Mouse (Mus musculus) cerebellum, postnatal 14 days (tissue): Measurements from ENCODE around the gene Psma6.

Experiments
- DNase-seq, 2 experiments: peaks; one replicate each; pipeline ENCODE4 v3.0.0; 2021; ENCODE audit warnings: mixed read lengths in 2 of 2

Gene Psma6

DNA sequence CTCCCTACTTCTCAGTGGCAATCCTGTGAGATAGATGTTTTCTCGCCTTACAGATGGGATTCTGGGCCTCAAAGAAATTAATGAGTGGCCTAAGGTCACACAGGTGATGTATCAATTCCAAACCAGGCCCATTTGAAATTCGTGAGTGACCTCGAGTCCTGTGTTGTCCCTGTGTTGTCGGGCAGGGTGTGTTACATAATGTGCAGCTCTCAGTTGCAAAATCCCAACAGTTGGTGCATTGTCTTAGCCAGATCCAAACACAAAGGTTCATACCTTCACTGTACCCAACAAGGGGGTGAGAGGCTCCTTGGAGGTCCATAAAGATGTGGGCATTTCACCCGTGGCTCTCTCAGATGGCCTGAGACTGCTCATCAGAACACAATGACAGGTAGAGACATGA, 56.4 kb downstream of the Psma6 start:
- DNase-seq: no peak

DNA sequence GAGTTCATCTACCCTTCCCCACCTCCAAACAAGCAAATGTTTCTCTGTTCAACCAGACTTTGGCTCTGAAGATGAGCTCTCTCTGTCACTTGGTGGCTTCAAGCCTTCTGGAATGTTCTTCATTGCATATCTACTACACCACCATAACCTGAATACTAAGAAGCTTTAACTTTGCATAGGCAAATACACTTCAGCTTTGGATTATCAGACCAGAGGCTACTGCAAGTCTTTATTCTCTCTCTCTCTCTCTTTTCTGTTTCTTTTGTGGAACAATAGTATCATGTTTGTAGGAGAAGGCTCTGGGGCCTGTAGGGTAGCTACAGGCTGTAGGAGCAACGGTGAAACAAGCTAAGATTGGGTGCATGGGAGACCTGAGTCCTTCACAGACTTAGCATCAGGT, 58.2 kb downstream of the Psma6 start:
- DNase-seq: no peak

DNA sequence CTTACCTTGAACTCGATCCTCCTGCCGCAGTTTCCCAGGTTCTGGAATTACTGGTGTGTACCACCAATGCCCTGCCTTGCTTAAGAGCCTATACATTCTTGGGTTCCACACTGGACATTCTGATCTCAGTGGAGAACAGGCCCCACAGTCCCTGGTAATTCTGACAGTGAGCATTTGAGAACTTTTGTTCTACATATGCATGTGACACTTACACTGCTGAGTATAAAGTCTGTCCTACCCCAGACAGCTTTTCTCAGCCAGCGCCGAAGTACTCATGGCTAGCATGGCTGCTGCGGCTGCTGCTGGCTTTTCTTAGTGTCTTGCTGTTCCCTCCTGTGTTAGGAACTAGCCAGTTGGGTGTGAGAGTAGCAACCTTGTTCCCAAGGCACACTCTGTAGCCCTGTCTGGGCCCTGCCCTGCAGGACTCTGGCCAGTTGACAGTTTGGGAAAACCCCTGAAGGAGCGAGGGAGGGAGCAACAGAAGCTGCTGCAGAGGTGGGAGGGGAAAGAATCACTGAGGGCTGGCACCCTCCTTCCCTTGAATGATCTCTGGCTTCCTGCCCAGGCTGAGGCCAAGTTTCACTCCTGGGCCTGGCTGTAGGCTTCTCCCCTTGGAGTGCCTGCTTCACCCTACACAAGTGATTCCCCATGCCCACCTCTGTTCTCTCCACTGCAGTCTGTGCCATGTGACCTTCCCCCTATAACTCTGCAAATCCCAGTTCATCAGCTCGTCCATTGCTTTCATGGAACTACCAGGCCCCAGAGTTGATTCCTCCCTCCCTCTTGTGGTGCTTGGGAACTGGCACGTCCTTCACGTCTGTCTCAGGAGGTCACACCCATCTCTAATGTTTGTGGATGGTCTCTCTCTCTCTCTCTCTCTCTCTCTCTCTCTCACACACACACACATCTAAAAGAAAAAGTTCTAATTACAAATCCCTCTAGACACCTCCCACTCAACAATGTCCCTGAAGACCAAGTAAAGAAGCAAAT, 59.1 kb downstream of the Psma6 start:
- peak; percentile 49 to 63 for DNase-seq

DNA sequence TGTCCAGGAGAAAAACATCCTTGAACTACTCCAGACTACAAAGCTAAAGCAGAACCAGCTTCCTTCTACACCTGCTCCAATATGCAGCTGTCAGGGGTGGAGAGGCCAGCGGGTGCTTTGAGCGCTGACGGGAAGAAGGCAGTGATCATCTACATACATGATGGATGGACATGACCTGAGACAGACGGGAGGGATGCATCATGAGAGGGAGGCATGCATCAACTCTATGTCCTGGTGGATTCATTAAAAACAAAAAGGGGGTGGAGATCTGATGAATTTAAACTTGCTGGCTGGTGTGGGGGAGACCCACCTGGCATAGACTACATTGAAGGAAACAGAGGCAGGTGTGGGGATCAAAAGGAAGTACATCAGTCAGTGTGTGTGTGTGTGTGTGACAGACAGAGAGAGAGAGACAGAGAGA, 60.0 kb downstream of the Psma6 start:
- DNase-seq: no peak

DNA sequence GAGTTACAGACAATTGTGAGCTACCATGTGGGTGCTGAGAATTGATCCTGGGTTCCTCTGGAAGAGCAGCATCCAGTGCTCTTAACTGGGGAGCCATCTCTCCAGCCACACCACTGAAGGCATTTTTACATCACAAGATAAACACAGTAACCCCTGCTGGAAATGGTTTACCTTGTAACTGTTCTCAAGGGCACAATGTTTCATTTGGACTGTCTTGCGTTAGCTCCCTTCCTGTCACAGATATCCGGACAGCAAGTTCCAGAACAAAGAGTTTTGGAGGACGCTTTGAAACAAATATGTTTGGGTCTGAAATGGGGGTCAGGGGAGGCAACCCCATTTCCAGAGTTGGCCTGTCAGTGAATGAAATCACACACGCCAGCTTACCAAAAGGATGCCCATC, 61.6 kb downstream of the Psma6 start:
- no peak for DNase-seq

DNA sequence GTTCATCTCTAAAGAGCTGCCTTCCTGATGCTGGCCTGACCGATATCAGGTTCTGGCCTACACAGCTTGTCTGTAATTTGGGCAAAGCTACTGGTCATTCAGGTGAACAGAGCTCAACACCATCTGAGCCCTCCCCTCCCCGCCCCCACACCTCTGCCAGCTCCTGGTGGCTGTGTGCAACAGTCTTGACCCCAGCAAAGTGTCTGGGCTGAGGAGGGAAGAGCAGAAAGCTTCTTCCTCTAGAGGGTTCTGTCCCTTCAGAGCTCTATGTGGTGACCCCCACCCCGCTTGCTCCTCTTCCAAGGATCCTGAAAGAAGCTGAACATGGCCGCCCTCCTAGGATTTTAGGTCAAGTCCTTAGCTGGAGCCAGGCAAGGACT, 62.3 kb downstream of the Psma6 start:
- DNase-seq: peak in 1 of 2 experiments; percentile 52

DNA sequence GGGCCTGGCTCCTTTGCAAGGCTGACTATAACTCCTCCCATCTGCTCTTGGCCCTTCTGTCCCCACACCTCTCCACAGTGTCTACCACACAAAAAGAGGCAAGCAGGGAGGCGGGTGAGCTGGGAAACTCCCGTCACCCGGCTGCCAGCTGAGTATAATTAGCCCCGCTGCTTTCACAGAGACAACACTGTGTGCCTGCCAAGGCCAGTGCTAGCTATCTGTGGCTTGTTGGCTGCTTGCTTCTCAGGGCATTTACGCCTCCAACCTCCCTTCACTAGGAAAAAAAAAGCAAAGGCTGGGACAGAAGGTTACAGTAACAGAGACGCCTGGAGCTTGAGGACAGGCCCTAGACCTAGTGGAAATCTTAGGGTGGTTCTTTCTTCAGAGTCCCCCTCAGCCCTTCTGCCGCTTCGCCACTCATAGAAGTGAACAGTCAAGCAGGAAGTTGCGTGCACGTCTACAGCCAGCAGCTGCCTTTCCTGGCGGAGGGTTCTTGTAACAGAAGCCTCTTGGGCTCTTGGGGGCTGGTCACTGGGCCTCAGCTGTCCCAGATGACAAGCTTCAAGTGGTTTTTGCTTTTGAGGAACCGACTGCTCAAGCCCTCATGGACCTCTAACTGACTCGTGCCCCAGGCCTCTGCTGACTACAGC, 62.8 kb downstream of the Psma6 start:
- peak; percentile 83 for DNase-seq

DNA sequence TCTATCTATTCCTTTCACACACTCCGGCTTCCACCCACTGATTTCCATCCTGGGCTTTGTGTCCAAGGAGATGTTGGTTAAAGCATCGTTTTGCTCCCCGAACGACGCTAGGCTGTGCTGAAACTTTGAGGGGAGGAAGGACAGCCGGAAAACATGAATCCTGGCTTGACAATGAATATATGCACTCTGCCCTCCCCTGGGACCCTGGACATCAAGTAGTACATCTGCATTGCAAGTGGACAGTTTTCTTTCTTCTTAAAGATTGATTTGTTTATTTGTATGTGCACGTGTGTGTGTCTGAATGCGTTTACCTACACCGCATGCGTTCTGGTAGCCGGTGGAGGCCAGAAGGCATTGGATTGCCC, 63.4 kb downstream of the Psma6 start:
- no peak for DNase-seq

DNA sequence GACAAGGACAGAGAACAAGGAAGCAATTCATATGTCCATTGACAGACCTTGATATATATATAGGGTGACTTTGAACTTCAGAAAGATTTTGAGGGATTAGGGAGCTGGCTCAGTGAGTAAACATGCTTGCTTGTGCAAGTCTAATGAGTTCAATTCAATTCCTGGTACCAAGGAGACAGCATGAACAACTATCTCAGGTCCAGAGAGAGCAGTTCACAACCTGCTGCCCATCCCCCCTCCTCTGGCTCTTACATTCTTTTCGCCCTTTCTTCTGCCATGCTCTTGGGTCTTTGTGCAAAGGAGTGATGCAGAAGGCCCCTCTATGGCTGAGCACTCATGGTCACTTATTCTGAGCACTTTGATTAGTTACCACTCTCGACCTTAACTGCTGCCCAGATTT, 64.4 kb downstream of the Psma6 start:
- DNase-seq: peak in 1 of 2 experiments; percentile 42

DNA sequence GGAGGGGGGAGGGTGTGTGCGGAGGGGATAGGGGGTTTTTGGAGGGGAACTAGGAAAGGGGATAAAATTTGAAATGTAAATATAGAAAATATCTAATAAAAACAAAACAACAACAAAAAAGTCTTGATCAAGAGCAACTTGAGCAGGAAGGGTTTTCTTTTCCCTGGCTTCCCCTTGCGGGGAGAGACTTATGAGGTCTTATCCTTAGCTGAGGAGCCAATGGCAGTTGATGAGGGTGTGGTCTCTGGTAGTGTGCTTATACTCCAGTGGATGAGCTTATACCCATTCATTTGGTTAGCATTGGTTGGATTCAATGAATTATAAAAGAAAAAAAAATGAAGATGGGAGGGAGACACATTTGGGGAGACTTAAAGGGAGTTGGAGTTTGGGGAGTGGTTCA, 65.0 kb downstream of the Psma6 start:
- DNase-seq: no peak

DNA sequence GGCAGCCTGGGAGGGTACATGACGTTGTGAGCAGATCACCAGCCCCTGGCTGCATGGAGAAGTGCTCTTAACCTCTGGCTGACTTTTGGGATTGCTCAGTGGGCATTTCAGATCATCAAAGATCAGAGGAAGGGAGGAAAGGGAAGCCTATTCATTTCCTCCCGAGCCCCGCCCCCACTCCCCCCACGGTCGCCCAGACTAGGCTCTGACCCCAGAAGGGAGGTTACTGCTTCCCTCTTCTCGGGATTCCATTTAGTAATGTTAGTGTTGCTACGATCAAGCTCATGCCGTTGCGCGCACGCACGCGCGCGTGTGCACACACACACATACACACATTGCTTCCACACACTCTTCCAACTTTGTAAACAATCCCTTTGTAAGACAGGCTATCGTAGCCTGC, 66.4 kb downstream of the Psma6 start:
- DNase-seq: no peak

DNA sequence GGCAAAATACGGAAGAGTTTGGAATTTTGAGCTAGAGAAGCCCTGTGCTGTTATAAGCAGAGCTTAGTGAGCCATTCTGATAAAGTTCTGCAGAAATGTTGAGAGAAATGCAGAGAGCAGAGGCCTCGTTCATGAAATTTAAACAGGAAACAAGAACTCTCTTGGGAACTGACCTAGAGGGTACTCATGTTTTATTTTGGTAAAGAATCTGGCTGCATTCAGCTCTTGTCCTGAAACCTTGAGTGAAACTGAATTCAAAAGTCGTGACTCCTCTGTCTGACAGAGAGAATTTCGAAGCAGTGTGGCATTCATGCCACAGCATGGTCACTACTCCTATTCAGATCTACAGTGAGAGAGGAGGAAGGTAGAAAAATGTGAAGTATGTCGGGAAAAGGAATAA, 68.8 kb downstream of the Psma6 start:
- DNase-seq: no peak

DNA sequence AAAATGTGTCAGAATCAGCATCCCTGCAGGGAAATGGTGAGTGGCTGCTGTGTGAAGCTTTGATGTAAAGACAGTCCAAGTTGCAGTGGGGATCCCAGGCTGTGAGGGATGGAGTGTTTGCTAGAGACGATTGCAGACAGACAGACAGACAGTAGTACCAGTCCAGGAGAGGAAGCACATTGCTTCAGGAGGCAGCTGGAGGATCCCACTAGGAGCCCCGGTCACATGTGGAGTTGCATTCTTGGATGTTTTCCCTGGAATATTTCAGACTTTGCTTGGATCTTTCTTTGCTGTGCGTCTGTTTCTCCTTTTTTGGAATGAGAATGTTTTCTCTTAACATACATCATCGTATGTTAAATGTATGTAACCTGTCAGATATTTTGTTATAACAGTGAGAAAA, 69.9 kb downstream of the Psma6 start:
- DNase-seq: no peak

DNA sequence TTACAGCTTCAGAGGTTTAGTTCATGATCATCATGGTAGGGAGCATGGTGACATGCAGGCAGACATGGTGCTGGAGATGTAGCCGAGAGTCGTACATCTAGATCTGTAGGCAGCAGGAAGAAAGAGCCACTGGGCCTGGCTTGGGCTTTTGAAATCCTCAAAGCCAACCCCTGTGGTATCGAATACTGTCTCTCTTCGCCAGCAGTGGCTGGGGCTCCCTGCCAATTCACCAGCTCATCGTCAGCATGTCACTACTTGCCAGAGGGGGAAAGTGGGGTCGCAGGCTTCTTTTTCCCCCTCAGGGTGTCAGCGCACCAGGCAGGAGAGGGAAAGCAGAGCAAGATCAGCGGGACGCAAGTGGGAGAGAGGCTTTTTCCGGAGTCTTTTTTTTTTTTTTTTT, 71.2 kb downstream of the Psma6 start:
- DNase-seq: peak; percentile 43 to 58

DNA sequence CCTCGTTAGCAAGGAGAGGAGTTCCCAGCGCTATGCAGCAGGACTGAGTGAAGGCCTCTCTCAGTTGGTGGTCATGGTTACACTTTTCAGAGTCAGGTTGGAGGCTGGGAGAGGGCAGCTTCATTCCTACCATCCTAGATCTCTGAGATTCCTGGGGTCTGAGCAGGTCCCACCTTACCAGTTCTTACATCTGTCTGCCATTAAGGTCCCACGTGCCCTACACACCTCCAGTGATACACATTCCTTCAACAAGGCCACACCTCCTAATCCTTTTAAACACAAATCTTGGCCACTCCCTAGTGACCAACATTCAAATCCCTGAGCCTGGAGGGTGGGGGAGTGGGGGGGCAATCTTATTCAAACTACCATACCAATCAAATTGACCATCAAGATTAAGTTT, 72.1 kb downstream of the Psma6 start:
- DNase-seq: no peak

DNA sequence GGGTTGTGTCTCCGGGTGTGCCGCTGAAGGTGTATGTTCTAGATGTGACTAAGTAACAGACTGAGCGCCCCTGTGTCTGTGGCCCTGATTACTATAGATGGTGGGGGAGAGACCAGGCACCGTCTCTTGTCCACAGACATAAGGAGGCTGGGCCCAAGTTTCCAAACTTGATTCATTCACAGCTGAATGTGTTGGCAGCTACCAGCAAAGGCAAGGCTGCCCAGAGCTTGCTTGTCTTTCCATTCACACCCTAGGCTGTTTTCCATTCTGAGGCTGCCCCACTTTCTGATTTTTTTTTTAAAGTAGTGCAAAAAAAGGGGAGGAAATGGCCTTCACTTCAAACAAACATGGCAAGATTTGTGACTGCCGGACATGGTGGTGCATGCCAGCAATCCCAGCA, 72.9 kb downstream of the Psma6 start:
- DNase-seq: no peak

DNA sequence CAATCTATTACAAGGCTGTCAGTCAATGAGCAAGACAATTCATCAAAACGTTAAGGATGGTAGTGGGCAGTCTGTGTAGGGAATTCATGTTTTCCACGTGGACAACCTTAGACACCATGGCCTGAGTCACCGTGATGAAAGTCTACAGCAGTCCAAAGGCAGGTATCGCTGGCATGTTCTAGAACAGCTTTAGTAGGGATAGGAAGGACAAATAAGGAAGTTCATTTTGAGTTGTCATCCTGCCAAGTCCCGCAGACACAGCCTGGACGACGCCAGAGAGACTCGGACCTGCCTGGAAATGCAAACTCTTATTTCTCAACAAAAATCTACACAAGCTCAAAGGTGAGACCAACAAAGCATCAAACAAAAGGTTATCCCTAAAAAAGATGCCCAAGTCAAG, 75.7 kb downstream of the Psma6 start:
- no peak for DNase-seq

DNA sequence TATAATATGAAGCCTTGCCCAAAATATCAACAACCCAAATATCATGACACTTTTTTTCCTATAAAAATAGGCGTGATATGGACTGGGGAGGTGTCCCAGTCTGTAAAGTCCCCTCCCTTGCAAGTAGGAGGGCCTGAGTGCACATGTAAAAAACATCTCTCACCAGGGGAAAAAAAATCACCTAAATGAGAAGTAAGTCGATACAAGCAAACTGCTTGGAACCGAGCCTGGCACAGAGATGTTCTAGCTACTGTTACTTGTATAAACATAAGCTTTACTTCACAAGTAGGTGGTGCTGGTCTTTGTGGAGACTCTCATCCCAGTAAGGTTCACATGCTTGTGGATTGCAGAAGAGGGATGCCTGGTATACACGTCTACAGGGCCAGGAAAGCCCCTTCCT, 76.9 kb downstream of the Psma6 start:
- DNase-seq: no peak

DNA sequence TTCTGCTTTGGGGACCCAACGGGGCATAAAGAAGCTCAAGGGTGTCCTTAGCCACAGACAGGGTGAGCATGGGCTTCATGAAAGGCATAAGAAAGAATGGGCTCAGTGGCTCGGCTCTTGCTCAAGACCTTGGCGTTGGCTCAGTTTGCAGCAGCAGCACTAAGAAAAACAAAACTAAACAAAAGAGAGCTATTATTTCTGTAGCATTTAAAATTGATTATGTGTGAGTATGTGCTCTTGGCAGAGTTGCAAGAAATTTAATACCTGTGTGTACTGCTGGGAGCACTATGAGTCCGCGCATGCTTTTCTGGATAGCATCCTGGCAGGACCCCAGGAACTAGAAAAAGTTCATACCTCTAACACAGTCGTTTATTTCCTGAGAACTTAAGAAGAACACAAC, 77.7 kb downstream of the Psma6 start:
- DNase-seq: no peak

DNA sequence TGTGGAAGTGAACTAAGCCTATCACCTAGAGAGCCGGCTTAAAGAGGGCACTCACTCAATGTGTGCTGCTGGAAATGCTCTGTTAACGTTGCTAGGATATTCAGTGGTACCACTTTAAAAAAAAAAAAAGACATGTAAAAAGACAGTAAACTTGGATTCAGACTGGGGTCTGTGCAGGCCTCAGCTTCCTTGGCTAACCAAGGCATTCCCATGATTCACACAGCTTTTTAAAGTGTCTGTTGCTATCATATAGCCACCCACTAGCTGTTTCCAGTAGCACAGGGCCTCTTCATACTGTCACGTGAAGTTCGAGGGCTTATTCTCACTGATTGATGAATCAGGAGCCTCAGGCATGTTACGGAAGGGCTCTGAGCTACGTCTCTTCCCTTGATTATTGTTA, 78.4 kb downstream of the Psma6 start:
- no peak for DNase-seq

DNA sequence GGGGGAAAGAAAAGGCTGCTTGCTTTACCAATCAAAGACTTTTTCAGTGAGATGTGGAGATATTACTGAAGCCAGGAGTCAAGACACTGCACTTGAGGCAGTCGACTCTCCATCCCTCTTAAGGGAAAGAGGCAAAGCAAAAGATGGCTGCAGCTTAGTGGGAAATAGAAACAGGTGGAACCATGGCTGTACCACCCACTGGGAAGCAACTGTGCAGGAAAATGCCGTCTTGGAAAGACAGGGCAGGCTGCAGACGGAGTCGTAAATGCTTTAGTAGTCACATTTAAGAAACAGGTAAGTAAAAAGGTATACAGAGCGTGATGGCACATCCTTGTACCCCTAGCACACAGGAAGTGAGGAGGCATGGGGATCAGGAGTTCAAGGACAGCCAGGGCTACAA, 79.1 kb downstream of the Psma6 start:
- DNase-seq: peak; percentile 51 to 53

DNA sequence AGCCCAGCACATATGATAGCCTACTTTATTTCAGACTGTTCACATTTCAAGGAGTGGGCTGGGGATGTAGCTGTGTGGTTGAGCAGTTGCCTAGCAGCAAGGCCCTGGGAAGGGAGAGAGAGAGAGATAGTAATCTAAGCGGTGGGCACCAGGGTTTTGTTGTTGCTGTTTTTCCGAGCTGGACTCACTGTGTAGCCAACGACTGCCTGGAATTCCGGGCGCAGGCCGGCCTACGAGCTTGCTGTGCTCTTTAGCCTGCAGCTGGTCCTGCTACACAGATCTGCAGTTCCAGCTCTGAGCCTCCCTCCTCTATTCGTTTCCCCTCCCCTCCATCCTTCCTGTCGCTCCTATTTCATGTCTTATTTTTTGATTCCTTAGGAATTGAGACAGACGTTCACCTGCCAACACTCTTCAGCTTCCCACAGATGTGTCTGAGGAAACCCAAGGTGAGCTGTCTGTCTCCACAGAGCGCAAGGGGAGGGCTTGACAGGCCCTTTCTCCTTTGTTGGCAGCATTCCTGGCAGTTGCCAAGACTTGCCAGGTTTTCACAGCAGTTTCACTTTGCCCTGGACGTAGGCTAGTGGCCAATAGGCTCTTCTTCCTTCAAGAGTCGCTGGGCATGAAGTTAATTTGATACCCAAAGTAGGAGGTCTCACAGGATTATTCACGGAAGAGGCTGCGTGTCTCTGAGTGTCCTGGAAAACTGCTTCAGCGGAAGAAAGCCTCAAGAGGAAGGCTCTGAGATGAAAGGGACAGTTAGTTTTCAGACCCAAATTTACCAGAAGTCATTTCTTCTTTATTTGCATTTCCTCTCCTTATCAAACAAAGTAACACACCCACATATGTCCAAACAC, 80.2 kb downstream of the Psma6 start:
- DNase-seq: peak; percentile 71 to 78

DNA sequence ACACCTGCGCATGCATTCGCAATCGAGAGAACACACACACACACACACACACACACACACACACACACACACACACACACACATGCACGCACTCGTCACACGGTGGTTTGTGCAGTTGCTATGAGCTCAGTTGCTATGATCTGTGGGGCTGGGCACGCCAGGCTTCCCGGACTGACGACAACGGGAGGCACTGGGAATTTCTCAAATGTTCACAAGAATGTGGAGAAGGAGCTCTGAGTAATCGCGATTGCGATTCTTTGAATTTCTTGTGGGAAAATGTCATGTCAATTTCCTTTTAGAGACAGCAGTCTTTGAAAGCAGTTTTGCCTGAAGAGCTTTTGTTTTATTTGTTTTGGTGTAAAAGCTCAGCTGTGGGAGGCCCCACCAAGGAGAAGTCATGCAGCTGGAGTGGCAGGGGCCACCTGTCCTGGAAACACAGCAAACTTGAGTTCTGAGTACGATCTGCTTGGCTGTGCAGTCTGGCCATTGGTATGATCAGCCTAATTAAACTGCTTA, 80.9 kb downstream of the Psma6 start:
- DNase-seq: peak; percentile 40 to 47
